Mouse (Mus musculus) layer of hippocampus, postnatal 36 days (tissue): ENCODE data around the gene Was. TPM values are rescaled to one million over a fixed set of nuclear protein-coding genes. Genes with fewer than 3 reads are reported as not detected.
"Not testable (repeated sequence)": the region's sequence is repeated elsewhere in the genome, so short reads cannot be mapped to it uniquely, and the experiment has no call there.

Experiments used
- DNase-seq, 2 experiments: peaks; one replicate each; pipeline ENCODE4 v3.0.0; 2022
- total RNA-seq, 2 experiments: library from RNA; stranded (reverse); gene quantifications; 2 replicates each; pipeline ENCODE4 v1.2.3; 2021

Gene Was
- total RNA-seq = 1 to 10 TPM in 1 of 2 experiments, under 1 TPM in 1; 0.81 to 1.2 TPM

DNA sequence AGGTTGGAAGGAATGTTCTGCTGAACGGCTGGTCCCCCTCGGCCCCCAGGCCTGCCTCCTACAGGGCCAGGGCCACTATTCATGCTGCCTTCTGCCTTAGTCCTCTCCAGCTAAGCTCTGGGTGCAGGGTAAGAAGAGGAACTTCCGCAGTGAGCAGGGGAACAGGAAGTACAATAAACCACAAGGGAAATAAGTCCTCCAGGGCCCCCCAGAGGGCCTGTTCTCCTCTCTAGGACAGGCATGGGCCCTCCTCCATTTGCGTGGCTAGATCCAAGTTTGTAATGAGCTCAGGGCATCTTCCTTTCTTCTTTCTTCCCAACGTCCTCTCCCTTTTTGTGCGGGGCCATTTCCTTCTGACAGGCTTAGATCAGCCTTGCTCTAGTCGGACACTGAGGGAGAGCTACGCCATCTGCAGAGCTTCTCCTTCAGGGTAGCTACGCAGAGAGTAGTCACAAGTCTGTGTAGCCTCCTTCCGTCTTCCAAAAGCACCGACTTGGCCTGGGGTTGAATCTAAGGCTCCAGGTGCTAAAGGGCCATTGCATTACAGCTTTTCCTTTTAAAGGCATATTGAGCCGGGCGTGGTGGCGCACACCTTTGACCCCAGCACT is at the start of gene Was:
TSS of gene Was (minus strand) at position 153 of the 608 bp plus-strand sequence.
- no peak for DNase-seq

DNA sequence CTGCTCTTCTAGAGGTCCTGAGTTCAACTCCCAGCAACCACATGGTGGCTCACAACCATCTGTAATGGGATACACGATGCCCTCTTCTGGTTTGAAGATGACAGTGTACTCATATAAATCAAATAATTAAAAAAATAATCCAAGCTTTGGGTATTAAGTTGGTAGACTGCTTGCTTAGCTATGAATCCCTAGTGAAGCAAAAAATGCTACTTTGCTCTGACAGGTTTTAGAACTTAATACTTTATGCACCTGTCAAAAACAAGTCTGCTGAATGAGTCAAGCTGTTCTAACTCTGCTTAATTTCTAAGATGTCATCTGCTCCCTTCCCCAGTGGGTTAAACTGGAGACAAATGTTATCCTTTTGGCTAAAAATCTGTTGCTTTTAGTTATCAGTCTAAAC is 49.2 kb upstream of the Was start:
- DNase-seq = no peak

DNA sequence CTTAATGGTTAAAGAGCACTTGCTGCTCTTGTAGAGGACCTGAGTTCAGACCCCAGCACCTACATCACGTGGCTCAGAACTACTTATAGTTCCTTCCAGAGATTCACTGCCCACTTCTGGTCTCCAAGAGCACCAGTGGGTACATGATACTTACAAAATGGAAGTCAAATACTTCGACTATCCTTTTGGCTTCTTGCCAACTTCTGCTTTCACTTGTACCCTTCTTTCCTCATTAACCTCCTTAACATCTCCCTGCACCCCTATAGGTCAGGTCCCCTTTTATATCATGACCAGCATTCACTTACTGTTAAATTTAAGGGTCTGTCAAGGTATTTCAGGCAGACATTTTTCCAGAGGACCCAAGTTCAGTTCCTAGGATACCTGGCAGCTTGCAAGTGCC is 45.6 kb upstream of the Was start:
- no peak for DNase-seq

DNA sequence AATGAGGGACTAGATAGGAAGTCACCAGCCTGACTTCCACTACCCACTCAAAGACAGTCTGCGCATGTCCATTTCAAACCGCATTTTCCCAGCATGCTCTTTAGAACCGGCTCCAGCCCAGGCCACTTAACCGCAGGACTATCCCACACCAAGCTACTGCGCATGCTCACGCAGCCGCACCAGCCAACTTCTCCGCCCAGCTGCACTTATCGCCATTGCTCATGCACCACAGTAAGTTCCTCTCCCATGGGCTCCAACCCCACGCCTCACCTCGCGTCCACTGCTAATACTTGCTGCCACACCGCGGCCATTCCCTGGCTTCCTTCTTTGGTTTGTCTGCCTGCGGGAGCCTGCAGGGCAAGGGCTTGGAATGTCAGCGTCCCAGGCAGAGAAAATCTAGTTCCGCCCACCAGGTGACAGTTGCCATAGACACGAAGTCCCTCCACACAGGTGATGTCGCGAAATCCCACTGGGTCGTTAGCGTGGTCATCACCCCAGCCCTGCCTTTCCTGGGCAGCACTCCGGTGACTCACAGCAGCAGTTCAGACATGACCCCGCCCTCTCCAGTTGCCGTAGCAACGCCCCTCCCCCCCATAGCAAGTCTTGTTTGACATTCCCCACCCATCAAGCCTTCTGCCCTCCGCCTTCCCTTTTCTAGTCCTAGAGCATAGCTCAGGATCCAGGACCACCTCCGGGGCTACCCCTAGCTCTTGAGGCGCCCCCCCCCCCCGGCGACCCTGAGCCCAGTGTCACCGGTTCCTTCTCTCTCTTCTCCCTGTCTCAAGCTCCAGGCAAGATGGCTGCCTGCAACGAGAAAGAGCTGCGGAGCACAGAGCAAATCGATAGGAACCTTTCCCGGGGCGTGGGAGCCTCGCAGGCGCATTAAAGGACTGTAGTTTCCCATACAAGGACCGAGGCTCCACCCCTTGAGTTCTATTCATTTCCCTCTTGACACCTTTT is 42.0 kb upstream of the Was start, which contains the start of gene Wdr13:
TSS of gene Wdr13 (minus strand) at position 876 of the 960 bp plus-strand sequence.
- DNase-seq = peak; percentile 86 to 87

DNA sequence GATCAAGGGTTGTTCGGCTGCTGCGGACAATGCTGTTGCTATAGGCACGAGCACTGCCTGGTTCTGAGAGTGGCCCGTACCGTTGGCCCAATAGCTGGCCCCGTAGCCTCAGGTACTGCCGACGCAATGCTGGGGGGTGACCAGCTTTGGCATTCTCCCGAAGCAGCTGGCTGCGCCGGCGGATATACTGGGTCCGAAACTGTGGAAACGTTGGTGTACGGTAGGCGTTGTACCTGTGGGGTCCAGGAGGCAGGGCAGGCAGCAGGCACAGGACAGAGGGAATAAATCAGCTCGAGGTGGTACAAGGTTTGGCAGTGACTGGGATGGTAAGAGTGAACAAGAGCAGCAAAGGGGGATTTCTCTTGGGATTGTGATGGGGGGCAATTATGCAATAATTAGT is 41.1 kb upstream of the Was start:
- DNase-seq = no peak

DNA sequence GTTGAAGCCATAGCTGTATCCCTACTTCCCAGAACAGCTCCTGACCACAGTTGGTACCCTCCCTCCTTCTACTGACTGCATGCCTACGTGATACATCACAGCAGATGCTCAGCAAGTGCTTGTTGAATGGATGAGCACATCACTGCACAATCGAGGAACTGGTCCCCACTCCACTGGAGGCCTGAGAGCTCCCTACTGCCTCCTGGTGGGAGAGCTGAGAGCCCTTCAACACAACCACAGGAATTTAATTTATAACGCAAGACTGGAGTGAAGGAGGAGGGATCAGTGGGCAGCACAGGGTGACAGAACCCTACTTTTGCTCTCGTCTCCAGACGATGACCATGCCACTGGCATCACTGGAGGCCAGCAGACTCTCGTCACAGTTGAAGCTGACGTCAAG is 34.9 kb upstream of the Was start:
- no peak for DNase-seq

DNA sequence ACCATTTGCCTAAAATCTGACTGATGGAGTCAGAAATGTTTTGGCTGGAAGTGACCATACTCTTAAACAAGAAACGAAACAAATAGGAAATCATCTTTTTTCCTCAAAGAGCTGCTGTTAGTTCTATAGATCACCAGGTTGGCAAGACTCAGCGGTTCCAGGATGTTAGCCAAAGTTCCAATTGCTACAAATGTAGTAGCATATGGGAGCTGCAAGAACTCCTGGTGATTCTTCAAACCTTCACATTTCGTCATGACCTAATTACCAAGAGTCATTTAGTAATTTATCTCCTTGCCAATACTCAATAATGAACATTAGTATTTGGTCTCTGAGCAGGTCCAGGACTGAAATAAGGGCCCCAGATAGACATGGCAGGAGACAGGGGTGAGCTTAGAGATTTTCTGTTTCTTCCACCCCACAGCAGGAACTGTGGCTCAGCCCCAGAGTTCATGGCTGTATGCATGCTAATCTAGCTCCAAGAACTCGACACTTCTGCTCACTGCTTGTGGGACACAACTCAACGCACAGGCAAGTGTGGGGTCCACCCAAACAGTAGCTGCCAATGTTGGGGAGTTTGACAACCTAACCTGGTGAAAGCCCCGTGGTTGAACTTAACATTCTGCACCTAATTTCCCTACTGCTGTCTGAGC is 33.6 kb upstream of the Was start:
- no peak for DNase-seq

DNA sequence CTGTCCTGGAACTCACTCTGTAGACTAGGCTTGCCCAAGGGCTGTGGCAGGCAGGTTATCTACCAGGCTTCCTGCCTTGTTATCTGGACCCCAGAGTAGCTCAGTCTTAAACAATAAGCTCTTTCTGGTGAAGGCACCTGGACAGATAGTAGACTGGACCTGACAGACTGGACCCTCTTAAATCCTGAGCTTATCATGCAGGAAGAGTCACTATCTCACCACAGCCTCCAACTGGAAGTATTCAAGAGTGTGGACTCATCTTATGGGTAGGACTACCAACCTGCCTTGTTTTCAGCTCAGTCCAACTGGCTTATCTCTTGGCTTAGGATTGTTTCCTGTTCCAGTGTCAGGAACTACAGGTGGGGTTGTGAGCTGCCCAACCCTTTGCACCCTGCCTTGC is 27.0 kb upstream of the Was start:
- DNase-seq = no peak

DNA sequence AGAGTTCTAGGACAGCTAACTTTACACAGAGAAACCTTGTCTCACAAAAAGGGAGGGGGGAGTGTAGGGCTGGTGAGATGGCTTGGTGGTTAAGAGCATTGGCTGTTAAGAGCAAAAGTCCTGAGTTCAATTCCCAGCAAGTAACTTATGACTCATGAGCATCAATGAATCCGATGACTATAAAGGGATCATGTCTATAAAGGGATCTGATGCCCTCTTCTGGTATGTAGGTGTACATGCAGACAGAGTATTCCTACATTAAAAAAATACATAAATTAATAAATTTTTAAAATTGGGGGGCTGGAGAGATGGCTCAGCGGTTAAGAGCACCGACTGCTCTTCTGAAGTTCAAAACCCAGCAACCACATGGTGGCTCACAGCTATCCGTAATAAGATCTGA is 25.0 kb upstream of the Was start:
- no peak for DNase-seq

DNA sequence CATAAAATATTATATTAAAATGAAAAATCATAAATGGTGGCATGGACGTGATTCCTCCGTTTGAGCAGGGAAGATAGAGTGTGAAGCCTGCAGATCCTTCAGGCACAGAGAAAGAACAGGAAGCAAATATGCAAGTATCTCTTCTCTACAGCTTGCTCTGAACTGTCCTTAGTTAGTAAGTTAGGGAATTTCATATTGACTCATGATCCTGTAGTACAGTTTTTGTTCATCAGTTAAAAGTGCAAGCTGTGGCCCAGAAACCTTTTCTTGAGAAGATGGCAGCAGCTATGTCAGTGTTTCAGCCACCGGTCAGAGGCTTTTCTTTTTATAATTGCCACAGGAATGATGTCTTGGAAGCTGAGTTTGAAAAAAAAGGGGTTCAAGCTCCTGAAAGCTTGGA is 14.7 kb upstream of the Was start:
- DNase-seq = no peak

DNA sequence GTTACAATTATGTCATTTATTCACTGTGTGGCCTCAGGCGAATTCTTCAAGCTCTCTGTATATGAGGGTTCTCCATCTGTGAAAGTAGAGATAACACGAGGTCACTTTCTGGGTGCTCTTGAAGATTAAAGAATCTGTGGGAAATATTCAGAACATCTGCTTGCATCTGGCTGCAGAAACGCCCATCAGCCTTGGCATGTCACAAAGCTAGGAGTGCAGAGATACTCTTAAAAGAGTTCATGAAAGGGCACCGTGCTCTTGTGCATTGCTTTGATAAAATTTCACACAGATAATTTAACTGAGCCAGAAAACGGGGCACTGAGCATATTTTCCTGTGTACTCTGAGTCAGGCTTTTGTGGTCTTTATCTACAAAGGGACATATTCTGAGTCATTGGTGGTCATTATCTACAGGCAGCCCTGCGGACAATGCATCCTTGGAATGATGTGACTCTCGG is 11.9 kb upstream of the Was start:
- no peak for DNase-seq

DNA sequence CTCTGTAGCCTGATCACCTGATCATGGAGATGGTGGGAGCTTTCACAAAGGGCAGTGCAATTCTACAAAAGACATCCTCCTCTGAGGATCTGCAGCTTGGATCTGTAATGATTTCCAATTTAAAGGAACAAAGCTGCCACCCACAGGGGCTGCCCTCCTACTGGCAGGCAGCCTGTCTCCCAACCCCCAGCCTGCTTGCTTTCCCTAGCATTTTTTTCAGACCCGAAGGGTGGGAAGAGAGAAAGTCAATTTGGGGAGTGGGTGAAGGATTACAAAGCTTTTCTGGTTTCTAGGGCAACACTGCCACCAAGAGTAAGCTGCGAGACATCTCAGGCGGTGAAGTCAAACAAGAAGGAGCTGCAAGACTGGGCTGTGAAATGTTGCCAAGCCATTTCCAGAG is 10.7 kb upstream of the Was start:
- DNase-seq = peak; percentile 32 to 45

DNA sequence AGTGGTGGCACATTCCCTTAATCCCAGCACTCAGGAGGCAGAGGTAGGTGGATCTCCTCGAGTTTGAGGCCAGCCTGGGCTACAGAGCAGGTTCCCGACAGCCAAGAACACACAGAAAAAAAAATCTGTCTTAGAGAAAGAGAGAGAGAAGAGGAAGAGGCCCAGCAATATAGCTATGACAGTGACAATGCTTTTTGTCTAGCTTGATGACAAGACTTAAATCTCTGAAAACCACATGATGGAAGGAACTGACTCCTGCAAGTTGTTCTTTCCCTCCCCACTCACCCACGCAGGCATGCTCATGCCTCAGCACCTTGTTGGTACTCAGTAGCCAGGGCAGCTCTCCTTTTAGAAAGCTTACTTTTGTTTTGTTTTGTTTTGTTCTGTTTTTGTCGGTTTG is 9.1 kb upstream of the Was start:
- no peak for DNase-seq

DNA sequence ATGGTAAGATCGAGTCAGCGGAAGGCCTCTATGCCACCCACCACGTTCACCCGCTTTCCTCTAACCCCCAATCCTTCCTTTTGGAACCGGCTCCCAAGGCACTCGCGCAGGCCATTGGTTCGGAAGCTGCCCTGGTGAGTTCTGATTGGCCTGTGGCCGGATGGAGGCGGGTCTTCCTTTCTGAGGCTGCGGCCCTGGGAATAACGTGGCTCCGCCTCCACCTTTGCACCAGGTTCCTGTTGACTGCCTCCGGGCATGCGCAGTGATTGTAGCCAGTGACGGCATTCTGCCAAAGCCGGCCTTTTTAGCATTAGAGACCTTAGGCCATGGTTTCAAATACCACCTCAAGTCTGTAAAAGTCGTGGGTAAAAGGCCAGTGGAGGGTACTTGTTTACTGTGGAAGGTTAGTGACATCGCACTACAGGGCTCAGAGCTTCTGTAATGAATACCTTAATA is 6.5 kb upstream of the Was start:
- DNase-seq = peak; percentile 94 to 95

DNA sequence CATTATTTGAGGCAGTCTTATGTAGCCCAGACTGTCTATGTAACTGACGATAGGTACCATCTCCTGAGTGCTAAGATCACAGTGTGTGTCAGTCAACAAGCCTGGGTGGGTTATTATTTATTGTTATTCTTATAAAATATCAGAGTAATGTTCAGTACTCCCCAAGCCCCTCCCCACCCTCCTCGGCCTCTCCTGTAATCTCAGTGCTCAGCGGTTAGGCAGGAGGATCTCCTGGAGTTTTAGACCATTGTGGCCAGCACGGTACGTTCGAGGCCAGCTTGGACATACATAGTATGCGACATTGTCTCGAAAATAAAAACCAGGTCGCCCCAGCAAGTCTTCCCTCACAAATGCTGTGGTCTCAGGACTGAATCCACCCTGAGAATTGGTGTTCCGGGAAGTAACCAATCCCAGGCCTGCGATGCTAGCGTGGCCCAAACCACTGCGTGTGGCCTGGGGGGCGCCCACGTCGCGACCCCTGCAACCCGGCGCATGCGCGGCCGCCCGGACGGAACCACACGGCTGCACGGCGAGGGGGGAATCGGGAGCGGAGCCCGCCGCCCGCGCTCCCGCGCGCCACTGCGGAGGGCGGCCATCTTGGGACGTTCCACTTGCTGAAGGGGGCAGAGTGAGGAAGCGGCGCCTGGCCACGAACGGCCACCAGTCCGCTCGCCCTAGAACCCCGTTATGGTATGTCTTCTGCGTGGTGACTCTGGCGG is 5.9 kb upstream of the Was start:
- peak; percentile 89 for DNase-seq

DNA sequence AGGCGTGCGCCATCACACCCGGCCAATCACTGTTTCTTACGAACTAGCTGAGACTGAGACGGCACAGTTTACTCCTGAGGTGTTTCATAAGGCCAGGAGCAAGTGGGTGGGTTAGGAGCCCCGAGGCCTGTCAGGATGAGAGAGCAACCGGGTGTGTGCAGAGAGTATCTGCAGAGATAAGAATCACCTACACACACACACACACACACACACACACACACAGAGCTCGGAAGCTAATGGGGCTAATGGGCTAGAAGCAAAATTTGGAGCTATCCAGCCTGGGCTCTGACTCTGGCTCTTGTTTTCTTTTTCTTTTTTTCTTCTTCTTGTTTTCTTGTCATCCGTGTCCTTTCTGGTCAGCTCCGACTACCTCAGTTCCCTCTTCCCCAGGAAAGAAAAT is 5.2 kb upstream of the Was start:
- DNase-seq = no peak

DNA sequence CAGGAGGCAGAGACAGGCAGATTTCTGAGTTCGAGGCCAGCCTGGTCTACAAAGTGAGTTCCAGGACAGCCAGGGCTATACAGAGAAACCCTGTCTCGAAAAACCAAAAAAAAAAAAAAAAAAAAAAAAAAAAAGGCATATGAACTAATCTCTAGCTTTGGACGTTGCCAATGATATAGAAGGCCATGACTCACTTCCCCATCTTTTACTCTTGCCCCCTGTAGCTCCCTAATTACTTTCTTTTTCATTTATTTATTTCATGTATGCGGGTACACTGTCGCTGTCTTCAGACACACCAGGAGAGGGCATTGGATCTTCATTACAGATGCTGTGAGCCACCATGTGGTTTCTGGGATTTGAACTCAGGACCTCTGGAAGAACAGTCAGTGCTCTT is 653 bp upstream of the Was start:
- DNase-seq = not testable (repeated sequence)

DNA sequence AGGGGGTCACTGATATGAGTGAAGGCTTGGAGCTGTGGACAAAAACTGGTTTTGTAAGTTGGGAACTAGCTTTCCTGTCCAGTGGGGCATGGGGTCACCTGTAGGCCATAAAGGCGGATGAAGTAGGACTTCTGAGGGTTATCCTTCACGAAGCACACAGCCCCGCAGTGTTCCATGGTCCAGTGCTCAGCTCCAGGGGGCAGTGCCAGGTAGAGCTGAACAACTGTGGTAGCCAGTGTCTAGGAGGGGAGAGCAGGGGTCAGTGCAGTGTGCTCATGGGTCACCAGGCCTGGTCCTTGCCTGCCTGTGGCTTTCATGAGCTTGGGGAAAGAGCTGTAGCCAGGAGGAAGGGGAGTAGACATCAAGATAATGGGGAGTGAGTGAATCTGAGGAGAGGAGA is 552 bp downstream of the Was start:
- DNase-seq = no peak

DNA sequence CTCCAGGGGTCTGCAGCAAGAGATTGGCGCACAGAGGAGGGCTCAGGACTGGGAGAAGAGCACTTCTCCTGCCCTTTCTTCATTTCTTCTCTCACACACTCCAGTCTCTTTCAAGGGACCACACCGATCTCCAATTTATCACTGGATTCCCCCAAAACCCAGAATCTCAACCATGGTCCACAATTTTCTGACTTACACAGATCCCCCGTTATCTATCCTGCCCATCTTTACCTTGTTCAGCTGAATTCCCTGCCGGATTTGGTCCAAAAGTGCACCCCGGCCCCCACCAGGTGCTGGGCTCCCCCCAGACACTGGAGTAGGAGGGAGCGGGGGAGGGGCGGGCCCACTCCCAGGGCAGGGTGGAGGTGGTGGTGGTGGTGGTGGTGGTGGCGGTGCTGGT is 4.7 kb downstream of the Was start:
- no peak for DNase-seq

DNA sequence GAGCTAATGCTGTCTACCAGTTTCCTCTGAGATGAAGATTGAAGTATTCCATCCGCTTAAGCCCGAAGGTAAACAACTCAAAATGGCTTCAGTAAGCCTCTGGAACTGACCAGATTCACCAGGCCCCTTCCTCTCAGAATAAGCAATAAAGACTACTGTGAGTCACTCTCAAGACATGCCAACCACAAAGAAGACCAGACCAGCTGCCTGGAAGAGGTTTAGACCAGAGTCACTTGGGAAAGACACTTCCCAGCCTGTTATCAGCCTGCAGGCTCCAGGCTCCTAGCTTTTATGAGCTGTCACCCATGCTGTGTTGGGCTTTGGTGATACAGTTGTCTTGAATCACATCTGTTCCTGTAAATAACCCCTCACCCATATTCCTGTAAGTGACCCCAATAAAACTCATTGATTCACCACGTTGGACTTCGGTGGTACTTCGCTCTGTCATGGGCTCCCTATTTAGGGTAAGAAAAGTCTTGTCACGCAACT is 5.5 kb downstream of the Was start:
- no peak for DNase-seq

DNA sequence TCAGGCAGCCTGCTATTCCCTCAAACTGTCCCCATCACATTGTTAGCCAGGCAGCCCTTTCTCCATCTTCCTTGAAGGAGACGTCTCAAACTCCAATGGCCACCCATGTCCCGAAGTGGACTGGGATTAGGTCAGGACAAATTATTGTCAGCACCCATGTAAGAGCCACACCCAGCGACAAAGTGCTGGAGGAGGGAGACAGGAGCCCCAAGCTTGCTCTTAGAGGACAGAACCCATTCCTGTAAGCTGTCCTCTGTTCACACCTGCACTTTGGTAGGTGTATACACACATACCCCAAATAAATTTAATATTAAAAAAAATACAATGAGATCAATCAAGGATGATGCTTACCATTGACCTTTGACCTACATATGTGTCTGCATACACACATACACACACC is 15.2 kb downstream of the Was start:
- DNase-seq = no peak

DNA sequence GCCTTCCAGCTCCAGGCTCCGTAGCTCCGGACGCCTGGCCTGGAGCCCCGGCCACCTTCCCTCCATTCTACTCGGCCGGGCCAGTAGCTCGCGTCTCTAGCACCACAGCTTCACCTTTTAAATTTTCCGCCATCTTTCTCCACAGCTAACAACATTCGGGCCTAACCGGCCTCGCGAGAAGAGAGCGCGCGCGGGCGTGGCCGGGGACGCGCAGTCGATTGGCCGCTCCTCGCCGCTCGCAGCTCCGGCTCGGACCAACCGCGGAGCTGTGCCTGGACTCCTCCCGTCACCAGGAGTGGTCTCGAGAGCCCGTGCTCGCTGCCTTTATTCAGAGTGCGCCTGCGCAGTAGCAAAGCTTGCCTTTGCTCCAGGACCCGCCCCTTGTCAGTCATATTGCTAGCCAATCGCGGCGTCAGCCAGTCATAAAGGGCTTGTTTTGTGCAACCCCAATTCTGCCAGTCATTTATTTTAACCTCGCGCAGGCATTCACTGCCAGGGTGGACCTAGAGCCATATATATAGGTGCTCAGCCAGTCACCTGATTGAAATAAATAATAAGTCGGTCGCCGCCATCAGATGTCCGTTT is 15.8 kb downstream of the Was start, which contains the start of gene Suv39h1:
TSS of gene Suv39h1 (minus strand) at position 331 of the 585 bp plus-strand sequence.
- peak; percentile 90 to 93 for DNase-seq
